Mouse (Mus musculus) heart, postnatal 14 days (tissue): ENCODE measurements around the gene Cdca4. TPM values are rescaled to one million over a fixed set of nuclear protein-coding genes. Genes with fewer than 3 reads are reported as not detected.

Source experiments
- DNase-seq, 2 experiments: peaks; one replicate each; pipeline ENCODE4 v3.0.0; 2021 to 2022
- intact Hi-C: fragments of 180-260 bp; cut with DNase I; formaldehyde crosslinking; loops from one replicate; pipeline ENCODE4 v1.15.1; 2025
- long read RNA-seq, 2 experiments: library from polyadenylated mRNA; stranded (forward); transcript quantifications; one replicate each; pipeline ENCODE4 v2.0.0; 2021
- total RNA-seq, 2 experiments: library from RNA; stranded (reverse); gene quantifications; 2 replicates each; pipeline ENCODE4 v1.2.3; 2021

The Cdca4 gene
- 10 to 100 TPM in 1 of 2 experiments, 1 to 10 TPM in 1; 7.8 to 12.1 TPM for total RNA-seq
- long read RNA-seq, experiment 1, transcript Cdca4-202 (2 exons, 1,994 nt) = major isoform, 14 of 17 reads
- long read RNA-seq, experiment 1, partial matches to known transcripts = 0 of 17 reads
- long read RNA-seq, experiment 1, other reads (novel, unspliced or antisense) = 0 of 17 reads
- long read RNA-seq, experiment 2, transcript Cdca4-202 (2 exons, 1,994 nt) = major isoform, 6 of 8 reads
- long read RNA-seq, experiment 2, partial matches to known transcripts = 1 of 8 reads
- long read RNA-seq, experiment 2, other reads (novel, unspliced or antisense) = 0 of 8 reads

DNA sequence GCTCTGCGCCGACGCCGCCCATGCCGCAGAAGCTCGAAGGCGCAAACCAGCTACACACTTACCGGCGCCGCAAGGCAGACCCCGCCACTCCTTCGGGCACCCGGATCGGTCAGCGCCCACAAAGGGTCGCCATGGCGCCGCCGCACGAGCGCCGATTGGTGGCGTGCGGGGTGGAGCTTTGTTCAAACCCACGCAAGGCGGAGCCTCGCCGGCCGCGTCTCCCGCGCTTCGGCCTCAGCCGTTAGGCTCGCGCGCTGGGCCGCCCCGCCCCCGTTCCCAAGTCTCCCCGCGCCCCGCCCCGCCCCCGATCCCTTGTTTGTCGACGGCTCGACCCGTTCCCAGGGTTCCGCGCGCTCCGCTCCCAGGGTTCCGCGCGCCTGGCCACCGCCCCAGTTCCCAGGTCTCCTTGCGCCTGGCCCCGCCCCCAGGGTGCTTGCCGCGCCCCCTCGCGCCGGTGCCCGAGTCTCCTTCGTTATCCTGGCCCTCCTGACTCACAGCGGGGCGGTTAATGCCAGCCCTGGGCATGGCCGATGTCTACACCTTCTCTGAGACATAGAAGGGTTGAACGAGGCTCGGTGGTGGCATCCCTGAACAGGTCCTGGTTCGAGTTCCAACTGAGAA lies at the start of gene Cdca4:
Gene Cdca4, minus strand, starts transcription at position 180 of the 621 bp plus-strand sequence.
- intact Hi-C loops = loop anchor here (2.0 kb wide), 1 partner anchor 19 kb away; no protein-coding TSS in a partner anchor

DNA sequence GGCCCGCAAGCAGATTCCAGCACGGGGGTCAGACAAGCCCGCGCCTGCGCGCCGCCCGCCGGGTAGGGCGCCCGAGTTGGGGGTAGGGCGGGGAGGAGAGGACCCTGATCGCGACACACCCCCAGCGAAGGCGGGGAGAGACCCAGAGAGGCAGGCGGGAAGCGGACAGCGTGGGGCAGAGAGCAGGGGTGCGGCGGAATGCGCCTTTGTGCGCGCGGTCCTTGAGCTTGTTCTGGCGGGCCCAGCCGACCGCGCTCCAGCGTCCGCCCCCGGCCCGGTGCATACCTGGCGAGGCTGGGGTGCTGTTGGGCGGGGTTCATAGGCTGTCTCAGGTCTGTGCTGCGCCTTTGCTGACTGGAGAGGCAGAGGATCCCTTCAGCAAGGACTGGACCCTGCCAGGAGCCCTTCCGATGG lies 48.4 kb upstream of the Cdca4 start:
- no peak for DNase-seq
- intact Hi-C loops = loop anchor here (2.0 to 10.0 kb wide), 2 partner anchors 53 to 197 kb away; partner anchors contain the start of gene Tex22

More for the DNA sequence above, at the start of gene Cdca4:
- peak; percentile 99 for DNase-seq

DNA sequence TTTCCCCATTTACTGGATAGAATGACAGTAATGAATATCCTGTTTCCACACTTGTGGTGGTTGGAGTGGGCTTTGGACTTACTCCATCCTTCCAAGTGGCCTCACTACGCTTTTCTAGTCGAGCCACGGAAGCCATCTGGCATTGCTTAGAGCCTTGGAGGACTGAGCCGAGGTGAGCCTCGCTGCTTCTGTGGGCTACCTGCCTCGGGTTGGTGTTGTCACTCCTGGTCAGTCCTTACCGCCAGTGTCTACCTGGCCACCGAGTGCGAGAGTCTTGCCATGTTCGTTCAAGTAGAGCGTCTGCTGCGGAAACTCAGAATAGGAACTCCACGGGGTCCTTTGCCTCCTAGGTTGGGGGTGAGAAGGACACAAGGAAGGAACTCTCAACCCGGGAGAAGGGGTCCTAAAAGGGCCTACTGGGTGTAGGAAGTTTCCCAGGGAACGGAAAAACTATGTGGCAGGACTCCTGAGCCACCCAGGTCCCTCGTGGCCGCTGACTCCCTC lies 47.9 kb upstream of the Cdca4 start:
- intact Hi-C loops = loop anchor here (2.0 to 10.0 kb wide), 2 partner anchors 54 to 198 kb away; partner anchors contain the start of gene Tex22
- DNase-seq = no peak

DNA sequence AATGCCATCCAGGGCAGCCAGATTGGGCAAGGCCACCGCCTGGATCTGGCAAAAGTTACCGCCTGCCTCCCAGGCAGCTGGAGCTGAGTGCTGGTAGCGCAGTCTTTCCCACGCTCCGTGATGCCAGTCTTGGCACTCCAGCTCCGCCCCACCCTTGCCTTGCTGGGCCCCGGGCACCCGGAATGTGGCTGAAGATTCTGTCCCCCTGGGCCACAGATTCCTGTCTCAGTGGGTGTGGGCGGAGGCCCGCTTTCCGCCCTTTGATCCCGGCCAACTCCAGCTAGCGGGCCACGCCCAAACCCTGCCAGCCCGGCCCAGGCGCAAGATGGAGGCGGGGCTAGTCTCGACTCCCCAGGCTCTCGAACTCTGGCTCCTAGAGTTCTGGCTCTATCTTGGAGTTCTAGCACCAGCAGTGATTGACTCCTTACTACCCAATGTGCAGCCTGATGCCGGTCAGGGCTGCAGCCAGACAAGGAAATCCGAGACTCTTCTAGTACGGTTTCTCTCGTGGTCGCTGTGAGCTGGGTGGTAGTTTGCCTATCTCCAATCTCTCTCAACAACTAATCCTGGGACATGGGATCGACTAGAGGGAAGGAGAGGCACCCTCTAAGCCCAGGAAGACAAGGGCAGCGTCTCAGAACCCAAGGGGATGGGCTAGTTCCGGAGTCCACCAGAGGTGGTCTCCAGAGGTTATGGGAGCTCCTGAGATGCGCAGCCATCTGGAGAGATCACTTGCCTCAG lies 47.3 kb upstream of the Cdca4 start:
- peak; percentile 57 to 74 for DNase-seq
- intact Hi-C loops = loop anchor here (2.0 to 10.0 kb wide), 2 partner anchors 54 to 198 kb away; partner anchors contain the start of gene Tex22

DNA sequence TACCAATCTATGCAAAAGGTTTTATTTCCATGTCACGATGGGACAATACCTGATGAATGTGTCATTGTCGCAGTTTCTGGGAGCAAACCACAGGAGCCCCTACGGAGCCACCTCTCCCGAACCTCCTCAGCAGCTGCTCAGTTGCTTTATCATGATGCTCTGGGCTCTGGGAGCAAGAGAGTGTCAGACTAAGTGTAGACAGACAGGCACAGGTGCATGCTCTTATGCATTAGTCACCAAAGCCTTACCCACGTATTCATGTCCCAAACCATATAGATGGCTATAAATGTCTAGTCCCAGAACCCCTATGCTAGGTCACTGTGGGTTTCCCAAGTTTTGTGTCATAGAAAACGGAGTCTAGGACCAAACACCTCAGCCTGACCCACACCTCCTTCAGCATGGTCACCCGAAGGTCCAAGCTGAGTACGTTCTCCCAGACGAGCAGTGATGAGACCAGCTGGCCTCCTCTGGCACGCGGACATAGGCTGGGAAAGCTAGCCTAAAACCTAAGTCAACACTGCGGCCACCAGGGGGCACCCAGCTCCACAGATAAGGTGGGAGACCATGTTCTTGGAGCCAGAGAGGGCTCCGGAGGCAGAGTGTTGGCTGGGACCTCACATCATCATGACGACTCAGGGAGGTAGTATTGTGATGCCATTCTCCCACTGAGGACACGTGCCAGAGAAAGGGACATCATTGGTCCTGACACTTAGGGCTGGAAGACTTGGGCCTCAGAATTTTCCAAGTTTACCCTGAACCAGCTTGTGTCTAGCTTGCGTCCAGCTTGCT lies 46.2 kb upstream of the Cdca4 start:
- intact Hi-C loops = loop anchor here (2.0 to 10.0 kb wide), 3 partner anchors 55 to 199 kb away; partner anchors contain the start of gene Tex22
- DNase-seq = peak; percentile 94 to 96

DNA sequence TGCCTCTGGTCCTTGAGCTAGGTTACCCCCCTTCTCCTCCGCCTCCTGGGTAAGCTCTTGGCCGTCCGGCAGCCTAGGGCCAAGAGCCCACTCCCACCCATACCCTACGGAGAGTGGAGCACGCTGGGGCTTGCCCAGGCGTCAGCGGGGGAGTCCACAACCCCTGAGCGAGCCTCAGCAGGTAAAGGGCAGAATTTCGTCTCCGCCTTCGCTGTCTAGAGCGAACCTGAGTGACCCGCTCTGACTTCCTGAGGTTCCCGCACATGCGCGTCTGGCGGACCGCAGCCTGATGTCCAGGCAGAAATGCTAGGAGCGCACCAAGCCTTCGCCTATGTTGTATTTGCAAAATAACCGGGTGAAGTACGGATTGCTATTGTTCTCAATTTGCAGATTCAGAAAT lies 45.0 kb upstream of the Cdca4 start:
- DNase-seq = no peak
- intact Hi-C loops = loop anchor here (2.0 to 10.0 kb wide), 2 partner anchors 83 to 201 kb away; partner anchors contain the start of gene Tex22

DNA sequence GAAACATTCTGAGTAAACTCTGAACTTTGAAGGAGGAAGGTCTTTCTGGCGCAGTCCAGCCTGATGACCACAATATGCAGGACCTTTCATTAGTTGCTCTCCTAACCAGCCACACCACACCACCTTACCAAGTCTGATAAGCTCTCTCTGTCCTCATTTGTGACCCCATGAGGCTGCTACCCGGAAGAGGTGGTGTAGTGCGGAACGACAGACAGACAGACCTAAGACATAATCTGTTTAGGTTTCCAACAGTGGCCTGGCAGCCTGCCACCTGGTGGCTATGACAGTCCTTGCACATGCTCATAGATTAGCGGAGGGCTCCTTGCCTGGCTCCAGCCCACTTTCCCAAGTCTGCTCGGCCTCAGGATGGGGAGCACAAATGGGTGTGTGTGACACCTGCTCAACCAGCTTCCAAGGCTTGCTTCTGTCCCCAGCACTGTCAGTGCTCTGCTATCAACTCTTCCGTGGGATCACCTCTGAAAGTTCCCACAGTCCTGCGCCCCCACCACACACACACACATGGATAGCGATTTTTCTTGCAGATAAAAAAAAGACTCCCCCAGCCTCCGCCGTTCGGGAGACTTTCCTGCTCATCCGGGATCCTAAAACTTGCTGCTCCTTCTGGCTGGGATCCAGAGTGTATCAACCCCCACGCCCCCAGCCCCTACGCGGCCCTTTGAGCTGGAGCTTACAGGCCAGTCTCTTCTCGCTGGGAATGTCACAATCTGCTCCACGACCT lies 44.4 kb upstream of the Cdca4 start:
- peak; percentile 70 to 77 for DNase-seq
- intact Hi-C loops = loop anchor here (2.0 to 10.0 kb wide), 2 partner anchors 83 to 201 kb away; partner anchors contain the start of gene Tex22

DNA sequence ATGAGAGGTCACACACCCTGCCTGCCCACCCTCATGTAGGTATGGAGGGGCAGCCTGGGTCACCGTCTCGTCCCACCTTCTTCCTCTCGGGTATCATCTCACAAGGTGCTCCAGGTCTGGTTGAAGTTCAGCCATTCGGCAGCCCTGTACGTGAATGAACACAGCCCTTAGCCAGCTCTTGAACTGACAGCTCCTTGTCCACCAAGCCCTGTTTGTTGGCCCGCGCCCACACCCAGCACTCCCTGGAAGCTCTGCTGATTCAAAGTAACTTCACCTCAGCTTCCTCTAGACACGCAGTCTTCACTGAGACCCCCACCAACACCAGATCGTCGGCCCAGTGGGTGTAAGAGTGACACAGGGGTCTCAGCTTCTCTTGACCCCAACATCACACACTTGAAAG lies 43.8 kb upstream of the Cdca4 start:
- intact Hi-C loops = loop anchor here (10.0 kb wide), 1 partner anchor 202 kb away; the partner anchor contains the start of gene Tex22
- no peak for DNase-seq

DNA sequence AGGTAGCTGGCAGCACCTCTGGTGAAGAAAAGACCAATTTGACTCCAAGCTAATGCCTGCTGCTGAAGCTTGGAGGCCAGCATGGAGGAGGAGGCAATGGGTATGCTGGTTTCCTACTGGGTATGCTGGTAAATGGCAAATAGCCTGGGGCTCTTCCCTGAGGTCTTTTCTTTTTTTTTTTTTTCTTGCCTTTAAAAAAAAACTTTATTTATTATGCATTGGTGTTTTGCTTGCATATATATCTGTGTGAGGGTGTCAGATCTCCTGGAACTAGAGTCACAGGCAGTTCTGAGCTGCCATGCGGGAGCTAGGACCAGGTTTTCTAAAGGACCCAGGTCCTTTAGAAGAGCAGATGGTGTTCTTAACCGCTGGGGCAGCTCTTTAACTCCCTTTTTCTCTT lies 42.0 kb upstream of the Cdca4 start:
- intact Hi-C loops = loop anchor here (10.0 kb wide), 1 partner anchor 204 kb away; the partner anchor contains the start of gene Tex22
- DNase-seq = no peak

DNA sequence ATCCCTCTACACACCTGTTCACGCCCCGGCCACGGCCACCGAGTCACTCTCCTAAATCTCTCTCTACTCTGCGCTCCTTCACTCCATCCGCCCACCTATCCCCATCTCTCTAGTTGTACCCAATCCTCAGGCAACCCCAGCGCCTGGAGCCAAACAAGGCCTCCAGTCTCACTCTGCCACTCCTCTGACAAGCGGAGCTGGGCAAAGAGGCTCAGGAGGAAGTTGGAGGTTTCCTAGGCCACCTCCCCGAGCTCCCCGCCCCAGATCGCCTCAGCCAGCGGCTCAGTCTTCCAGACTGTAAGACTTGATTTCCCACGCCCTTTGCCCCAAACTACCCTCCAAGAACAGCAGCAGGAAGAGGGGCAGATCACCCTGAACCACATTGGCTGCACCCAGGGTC lies 41.6 kb upstream of the Cdca4 start:
- no peak for DNase-seq
- intact Hi-C loops = loop anchor here (10.0 kb wide), 1 partner anchor 204 kb away; the partner anchor contains the start of gene Tex22

DNA sequence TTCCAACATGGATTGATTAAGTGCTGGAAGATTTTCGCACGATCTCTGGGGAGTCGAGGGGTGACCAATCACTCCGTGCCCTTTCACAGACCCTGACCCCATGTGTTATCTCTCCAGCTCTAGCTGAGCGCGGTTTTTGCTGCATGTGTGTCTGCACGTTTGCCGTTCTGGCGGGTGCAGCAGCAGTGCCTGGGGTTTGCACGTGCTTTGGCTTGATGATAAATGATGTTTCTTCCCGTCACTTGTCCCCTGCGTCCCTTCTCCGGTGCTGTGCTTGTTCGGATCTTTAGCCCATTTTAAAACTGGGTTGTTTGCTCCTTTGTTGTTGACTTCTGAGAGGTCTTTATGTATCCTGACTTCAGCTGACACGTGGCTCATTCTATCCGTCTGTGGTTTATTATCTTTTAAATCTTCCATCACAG lies 40.6 kb upstream of the Cdca4 start:
- intact Hi-C loops = loop anchor here (10.0 kb wide), 1 partner anchor 205 kb away; the partner anchor contains the start of gene Tex22
- DNase-seq = no peak

DNA sequence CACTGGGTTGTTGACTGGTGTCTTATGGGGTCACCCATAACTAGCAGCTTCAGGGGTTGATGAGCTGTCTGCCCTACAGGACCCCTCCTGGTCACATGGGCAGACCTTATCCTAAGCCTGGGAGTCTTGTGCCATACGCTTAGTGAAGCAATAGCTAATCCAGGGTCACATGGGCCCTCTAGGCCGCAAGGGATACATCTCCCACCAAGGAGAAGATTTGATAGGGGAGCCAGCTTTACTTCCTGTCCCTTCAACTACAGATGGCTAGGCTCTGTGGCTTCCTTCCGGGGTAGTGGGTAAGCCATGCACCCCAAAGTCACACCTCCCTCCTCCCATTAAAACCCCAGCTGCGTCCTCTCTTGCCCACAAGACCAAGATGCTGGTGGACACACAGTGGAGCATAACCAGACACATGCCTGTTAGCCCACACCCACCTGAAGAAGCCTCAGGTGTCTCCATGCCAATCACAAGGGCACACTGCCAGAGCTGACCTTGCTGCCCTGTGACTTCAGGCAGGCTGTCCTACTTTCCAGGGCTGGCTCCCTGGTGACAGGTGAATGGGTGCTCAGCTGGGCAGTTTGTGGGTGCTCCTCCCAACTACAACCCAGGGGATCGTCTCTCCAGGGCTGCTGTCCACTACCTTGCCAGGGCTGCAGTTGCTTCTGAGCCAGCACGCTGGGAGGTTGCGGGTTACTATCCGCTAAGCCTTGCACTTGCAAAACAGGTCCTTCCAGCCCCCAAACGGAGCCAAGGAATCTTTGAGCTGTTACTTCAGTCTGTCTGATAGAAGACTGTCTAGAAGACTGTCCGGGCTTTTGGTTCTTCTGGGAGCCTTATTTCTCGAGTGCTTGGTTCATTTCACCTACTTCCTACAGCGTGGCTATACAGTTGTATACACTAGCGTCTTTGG lies 39.2 kb upstream of the Cdca4 start, which contains the start of gene Gpr132:
Gene Gpr132, minus strand, starts transcription at position 51 of the 910 bp plus-strand sequence.
- no peak for DNase-seq
- intact Hi-C loops = no loop called here

DNA sequence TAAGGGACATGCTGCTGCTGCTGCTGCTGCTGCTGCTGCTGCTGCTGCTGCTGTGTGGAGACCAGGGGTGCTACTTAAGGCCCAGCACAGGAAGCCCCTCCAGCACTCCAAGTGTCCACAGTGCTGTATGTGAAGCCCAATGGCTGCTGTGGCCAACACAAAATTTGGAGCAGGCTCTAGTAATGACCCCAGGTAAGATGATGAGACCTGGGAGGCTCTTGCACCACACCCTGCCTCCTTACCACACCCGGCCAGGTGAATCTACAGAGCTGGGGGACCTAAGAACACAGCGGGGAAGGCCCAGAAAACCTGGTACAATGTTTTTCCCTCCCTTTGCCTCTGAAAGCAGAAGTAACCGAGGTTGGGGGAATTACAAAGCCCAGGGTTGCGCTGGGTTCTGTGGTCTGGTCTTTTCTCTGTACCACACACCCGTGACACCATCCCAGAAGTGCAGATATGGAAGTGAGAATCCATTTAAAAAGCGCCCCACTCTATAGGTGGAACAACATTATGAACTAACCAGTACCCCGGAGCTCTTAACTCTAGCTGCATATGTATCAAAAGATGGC lies 38.0 kb upstream of the Cdca4 start:
- intact Hi-C loops = no loop called here
- no peak for DNase-seq

DNA sequence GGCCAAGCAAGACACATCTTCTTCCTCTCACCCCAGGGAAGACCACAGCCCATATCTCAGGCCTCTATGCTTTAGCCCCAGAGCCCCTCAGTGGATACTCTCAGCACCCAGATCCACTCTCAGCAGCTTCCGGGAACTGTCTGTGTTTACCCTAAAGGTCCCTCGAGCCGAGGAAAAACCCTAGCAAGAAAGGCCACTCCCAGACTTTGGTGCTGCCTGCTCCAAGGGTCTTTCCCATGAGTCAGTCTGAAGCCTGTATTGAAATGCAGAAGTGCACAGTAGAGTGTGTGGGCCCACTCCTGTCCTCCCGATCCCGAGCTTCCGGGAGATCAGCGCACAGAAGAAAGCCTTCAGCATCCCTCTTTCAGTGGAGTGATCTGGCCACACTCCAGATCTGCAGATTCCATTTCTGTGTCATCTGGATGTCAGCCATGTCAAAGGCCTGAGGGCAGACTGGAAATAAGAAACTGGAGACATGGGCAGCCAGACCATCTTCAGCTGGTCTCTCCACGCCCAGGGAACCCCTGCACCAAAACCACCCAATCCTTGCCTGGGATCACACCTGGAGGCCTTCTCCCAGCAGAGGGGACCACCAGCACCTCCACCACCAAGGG lies 37.4 kb upstream of the Cdca4 start:
- no peak for DNase-seq
- intact Hi-C loops = no loop called here

DNA sequence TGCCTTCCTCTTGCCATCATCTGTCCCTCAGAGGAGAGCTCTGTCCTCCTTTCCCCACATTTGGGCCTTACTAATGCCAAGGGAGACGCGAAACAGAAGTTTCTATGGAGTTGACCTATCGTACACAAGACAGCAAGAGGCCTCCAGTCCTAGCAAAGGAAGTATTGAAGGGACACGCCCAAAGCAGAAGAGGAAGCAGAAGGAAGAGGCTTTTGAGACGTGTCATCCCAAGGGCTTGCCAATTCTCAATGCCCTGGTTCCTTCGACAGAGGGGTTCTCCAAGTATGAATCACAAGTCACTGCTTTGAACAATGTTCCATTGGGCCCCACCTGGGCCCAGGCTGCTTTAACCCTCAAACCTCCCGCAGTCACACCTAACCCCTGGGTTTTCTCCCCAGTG lies 35.6 kb upstream of the Cdca4 start:
- no peak for DNase-seq
- intact Hi-C loops = no loop called here

DNA sequence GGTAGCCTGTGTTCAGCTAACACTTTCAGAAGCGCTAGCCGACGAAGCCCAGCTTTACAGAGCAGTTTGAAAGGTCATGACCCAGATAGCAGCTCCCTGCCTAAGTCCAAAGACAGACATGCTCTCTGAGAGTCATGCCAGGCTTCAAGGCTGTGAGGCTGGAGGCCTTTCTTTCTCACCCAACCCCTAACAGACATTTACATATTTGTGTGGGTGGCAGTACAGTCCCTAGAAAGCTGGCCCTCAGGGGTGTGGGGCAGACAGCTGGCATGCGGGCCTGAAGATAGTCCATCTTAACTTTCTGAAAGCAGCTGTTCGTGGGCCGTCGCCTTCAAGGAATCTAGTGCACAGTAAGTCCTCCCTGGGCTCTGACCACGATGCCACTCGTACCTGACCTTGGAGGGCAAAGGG lies 32.7 kb upstream of the Cdca4 start:
- DNase-seq = no peak
- intact Hi-C loops = no loop called here

DNA sequence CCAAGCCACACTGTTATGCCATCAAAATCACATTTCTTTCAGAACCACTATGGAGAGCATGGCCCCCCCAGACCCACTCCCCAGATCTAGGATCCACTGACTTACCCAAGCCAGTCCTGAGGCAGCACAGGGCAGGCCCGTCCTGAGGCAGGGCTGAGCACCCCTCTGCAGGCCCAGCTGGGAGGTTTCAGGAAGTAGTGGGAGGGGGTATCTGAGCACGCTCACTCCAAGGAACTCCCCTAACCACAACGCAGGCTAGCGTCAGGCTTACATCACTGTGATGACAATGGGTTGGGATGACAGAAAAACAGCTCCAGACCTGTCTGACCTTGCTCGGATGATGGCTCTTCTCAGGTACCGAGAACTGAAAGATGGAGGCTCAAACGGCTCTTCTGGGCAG lies 31.5 kb upstream of the Cdca4 start:
- intact Hi-C loops = no loop called here
- DNase-seq = no peak
